ENCODE assay signal across 28 mouse cellular contexts in genomic region chr5:21650736-21651135, GRCm38 (mm10). TPM values are rescaled to one million over a fixed set of nuclear protein-coding genes. Genes with fewer than 3 reads are reported as not detected.
DNase-seq lines count a peak whose midpoint lies in the region; ATAC-seq and TF ChIP-seq lines count a peak whose summit lies in the region.
"Had no signal": no experiment of that assay in that cellular context is flagged by ENCODE, and none has a peak within 500 bp of the region (broad histone marks: within the 10 kb centered on the region; RNA-seq: fewer than 3 reads in every experiment).

No protein-coding gene starts in this region.

- no peak for ATAC-seq in heart, embryonic 11.5 days (replicated peaks; ENCODE audit: insufficient number of reproducible peaks, low FRiP score, low TSS enrichment)
- no peak for ATAC-seq in stomach, postnatal 0 days (ENCODE audit: low FRiP score, low TSS enrichment)
- ATAC-seq in frontal cortex, adult (ENCODE audit: low TSS enrichment) = no peak
- ATAC-seq: activated CD4-positive, CD25-positive, alpha-beta regulatory T cell, adult 4 months; forebrain, embryonic 14.5 days; hindbrain, postnatal 0 days; inflammation-experienced regulatory T-cells, adult 6 months; Patski had no signal

- peaks cover 3% of the 10 kb centered on the region; the same call in 1 of the 2 replicates for H3K4me1 ChIP-seq in heart, embryonic 11.5 days (ENCODE audit: control insufficient read depth, insufficient read depth, low read length)
- H3K4me1 ChIP-seq in CH12.LX (ENCODE audit: control insufficient read depth in 1 of 2, insufficient read depth in 2 of 2) (peaks cover 4 to 28% of the 10 kb centered on the region in 2 experiments), MEL (ENCODE audit: control insufficient read depth in 1 of 2, insufficient read depth in 2 of 2, low read length in 2 of 2) (peaks cover 3 to 10% of the 10 kb centered on the region in 2 experiments; a peak in 3 of 4 replicates)
- no peaks in the 10 kb centered on the region for H3K4me1 ChIP-seq in stomach, postnatal 0 days (replicated peaks; ENCODE audit: control insufficient read depth, insufficient read depth)

- no peak overlapping the region for H3K4me2 ChIP-seq in heart, embryonic 11.5 days
- H3K4me2 ChIP-seq in CH12.LX (ENCODE audit: insufficient read depth, low read depth, poor library complexity, severe bottlenecking) = no peak overlapping the region
- H3K4me2 ChIP-seq in stomach, postnatal 0 days (replicated peaks; ENCODE audit: low read depth) = no peak overlapping the region
- H3K4me2 ChIP-seq: heart, embryonic 13.5 days; hindbrain, embryonic 14.5 days had no signal

- H3K4me3 ChIP-seq in heart, embryonic 11.5 days (ENCODE audit: low read depth, low read length) = no peak overlapping the region
- H3K4me3 ChIP-seq in CH12.LX (replicated peaks in 1 of 3; ENCODE audit: low read depth in 2 of 3, low read length in 2 of 3, poor library complexity in 1 of 3) (no peak overlapping the region), MEL (ENCODE audit: control insufficient read depth in 1 of 2, insufficient read depth in 1 of 2, low read depth in 2 of 2, low read length in 2 of 2) (no peak overlapping the region)
- no peak overlapping the region for H3K4me3 ChIP-seq in stomach, postnatal 0 days (ENCODE audit: low read depth, low read length)
- H3K4me3 ChIP-seq: forebrain, embryonic 10.5 days; heart, embryonic 13.5 days had no signal

- H3K27me3 ChIP-seq in heart, embryonic 11.5 days (ENCODE audit: control insufficient read depth, insufficient read depth, low read length) = no peaks in the 10 kb centered on the region
- H3K27me3 ChIP-seq in CH12.LX (replicated peaks) (no peaks in the 10 kb centered on the region), MEL (ENCODE audit: control insufficient read depth in 1 of 2, insufficient read depth in 2 of 2, low read length in 2 of 2) (no peaks in the 10 kb centered on the region)
- no peaks in the 10 kb centered on the region for H3K27me3 ChIP-seq in stomach, postnatal 0 days (ENCODE audit: control insufficient read depth, insufficient read depth, low read length)
- H3K27me3 ChIP-seq: heart, embryonic 13.5 days; Patski had no signal

- TF ChIP-seq EP300 in CH12.LX (IDR thresholded peaks at IDR 0.05; ENCODE audit: low read length) (no peak), MEL (IDR thresholded peaks at IDR 0.05; ENCODE audit: low read depth in 1 of 2, low read length in 2 of 2) (no peak)
- TF ChIP-seq EP300 in stomach, postnatal 0 days (optimal IDR thresholded peaks at IDR 0.05) = no peak

- H3K9ac ChIP-seq in heart, embryonic 11.5 days (ENCODE audit: low read depth, low read length) = no peak overlapping the region
- H3K9ac ChIP-seq in CH12.LX (ENCODE audit: insufficient read depth, low read depth) (no peak overlapping the region), MEL (ENCODE audit: control insufficient read depth, low read depth, low read length, poor library complexity, severe bottlenecking) (no peak overlapping the region)
- H3K9ac ChIP-seq in stomach, postnatal 0 days (ENCODE audit: low read length) = no peak overlapping the region
- H3K9ac ChIP-seq: heart, embryonic 13.5 days; hindbrain, embryonic 14.5 days had no signal

- peak; percentile 50 for DNase-seq in heart, adult 11 months
- peak; percentile 22 for DNase-seq in CH12.LX (ENCODE audit: extremely low read depth)
- peak; percentile 29 for DNase-seq in MEL (ENCODE audit: low read depth, low spot score)
- peak; percentile 12 for DNase-seq in stomach, postnatal 0 days (ENCODE audit: low spot score)
- DNase-seq in gastrocnemius, adult 8-10 months (ENCODE audit: low spot score in 2 of 2) = no peak
- DNase-seq: adrenal gland, adult 8-10 months; adrenal gland, postnatal 25 days; B cell, adult 2 months; cerebellum, adult 11-12 months; cerebellum, adult 8-10 months; cerebellum, postnatal 10 days; gastrocnemius, postnatal 14 days; heart, adult 18-20 months; heart, postnatal 14 days; heart, postnatal 4 days; kidney, adult 11 months had no signal

- no peaks in the 10 kb centered on the region for H3K9me3 ChIP-seq in heart, embryonic 11.5 days (replicated peaks; ENCODE audit: control insufficient read depth, low read length)
- H3K9me3 ChIP-seq in CH12.LX (replicated peaks; ENCODE audit: low read length) (no peaks in the 10 kb centered on the region), MEL (replicated peaks; ENCODE audit: insufficient read depth, low read length) (no peaks in the 10 kb centered on the region)
- no peaks in the 10 kb centered on the region for H3K9me3 ChIP-seq in stomach, postnatal 0 days (ENCODE audit: control insufficient read depth, low read length)
- H3K9me3 ChIP-seq: forebrain, embryonic 10.5 days; heart, embryonic 13.5 days had no signal

- no peak for TF ChIP-seq POLR2A in CH12.LX (IDR thresholded peaks at IDR 0.05; ENCODE audit: low read depth, low read length)
- no peak for TF ChIP-seq POLR2A in MEL (IDR thresholded peaks at IDR 0.05; ENCODE audit: control insufficient read depth in 1 of 2, insufficient read depth in 1 of 2, low read depth in 1 of 2, low read length in 2 of 2, poor library complexity in 1 of 2)

- no peak overlapping the region for H3K27ac ChIP-seq in heart, embryonic 11.5 days (ENCODE audit: low read depth, low read length)
- no peak overlapping the region for H3K27ac ChIP-seq in CH12.LX (ENCODE audit: insufficient read depth, low read depth)
- no peak overlapping the region for H3K27ac ChIP-seq in MEL (ENCODE audit: control insufficient read depth, low read depth, low read length)
- H3K27ac ChIP-seq in stomach, postnatal 0 days (replicated peaks) = no peak overlapping the region
- H3K27ac ChIP-seq: forebrain, embryonic 10.5 days; heart, embryonic 13.5 days; hindbrain, embryonic 14.5 days; hindbrain, postnatal 0 days had no signal

- no peak for TF ChIP-seq CTCF in CH12.LX (conservative IDR thresholded peaks at IDR 0.05 in 1 of 2, IDR thresholded peaks at IDR 0.05 in 1 of 2; ENCODE audit: low read depth in 2 of 2, low read length in 2 of 2)
- no peak for TF ChIP-seq CTCF in MEL (IDR thresholded peaks at IDR 0.05 in 2 of 3, conservative IDR thresholded peaks at IDR 0.05 in 1 of 3; ENCODE audit: control insufficient read depth in 1 of 3, insufficient read depth in 1 of 3, low read depth in 2 of 3, low read length in 3 of 3, poor library complexity in 1 of 3, severe bottlenecking in 1 of 3)
- no peak for TF ChIP-seq CTCF in stomach, postnatal 0 days (IDR thresholded peaks at IDR 0.05; ENCODE audit: low read depth)

- H3K36me3 ChIP-seq in heart, embryonic 11.5 days (ENCODE audit: control insufficient read depth, insufficient read depth, low read length) = peaks cover 31% of the 10 kb centered on the region
- H3K36me3 ChIP-seq in CH12.LX (replicated peaks in 1 of 2; ENCODE audit: control insufficient read depth in 1 of 2, insufficient read depth in 1 of 2, low read length in 1 of 2) = peaks cover 45 to 59% of the 10 kb centered on the region in 2 experiments
- peaks cover 8 to 13% of the 10 kb centered on the region in 2 experiments for H3K36me3 ChIP-seq in MEL (ENCODE audit: control insufficient read depth in 1 of 2, insufficient read depth in 2 of 2, low read length in 2 of 2)
- H3K36me3 ChIP-seq in stomach, postnatal 0 days (ENCODE audit: control insufficient read depth, insufficient read depth, low read length) = peaks cover 26% of the 10 kb centered on the region

- WGBS in heart, embryonic 11.5 days (ENCODE audit: insufficient replicate concordance) = 74% methylated on average over 2 of the region's 2 CpGs
- WGBS in stomach, postnatal 0 days = 69% methylated on average over 2 of the region's 2 CpGs

- dilution Hi-C loops in CH12.LX (cut with MboI; ENCODE audit: extremely low pct_ligation_motif_present, extremely low pct_unique_long_range_greater_than_20kb, low sequenced_read_pairs) = no loop called here

- TF ChIP-seq RAD21 in CH12.LX (IDR thresholded peaks at IDR 0.05; ENCODE audit: low read depth, low read length) (no peak), MEL (IDR thresholded peaks at IDR 0.05; ENCODE audit: low read depth, low read length) (no peak)

- H3K79me2 ChIP-seq in CH12.LX (replicated peaks; ENCODE audit: control insufficient read depth, extremely low read depth, insufficient read depth, poor library complexity, severe bottlenecking) (no peaks in the 10 kb centered on the region; the same call in 1 of the 2 replicates), MEL (ENCODE audit: control insufficient read depth, insufficient read depth, low read length, poor library complexity) (peaks cover 5% of the 10 kb centered on the region; the same call in 1 of the 2 replicates)

- in situ Hi-C loops in CH12.LX (cut with MboI; ENCODE audit: low pct_ligation_motif_present, low pct_unique_long_range_greater_than_20kb, low sequenced_read_pairs) = no loop called here

RNA-seq across cellular contexts. Expression of gene Armc10, which starts 5.1 kb away (rescaled TPM):
- 26.1 and 30.3 TPM in 2 replicates for polyA plus RNA-seq in heart, embryonic 11.5 days (2014; fragmentation: Nextera tagmentation; extraction: Ambion mirVana)
- 36.5 and 39.1 TPM in 2 replicates for total RNA-seq in CH12.LX (2012; rRNA removed)
- total RNA-seq in CH12.LX (2014; rRNA removed) = 71.9 and 74.7 TPM in 2 replicates
- polyA plus RNA-seq in CH12.LX (2012; ENCODE audit: insufficient read length, low read depth) = 46.0 and 47.3 TPM in 2 replicates
- total RNA-seq in MEL (2012; rRNA removed) = 57.5 and 60.4 TPM in 2 replicates
- 100 to 1,000 TPM in 1 of 2 experiments, 10 to 100 TPM in 1; 52.2 to 152 TPM for polyA plus RNA-seq in MEL (2012; ENCODE audit: insufficient read depth in 1 of 2, insufficient read length in 2 of 2, low read depth in 1 of 2, low replicate concordance in 2 of 2, missing spikeins in 1 of 2)
- polyA plus RNA-seq in stomach, postnatal 0 days (2015; fragmentation: Nextera tagmentation; extraction: Ambion mirVana) = 20.5 and 21.0 TPM in 2 replicates
- 1 to 10 TPM; 3.5 to 4.2 (median 3.9) TPM for total RNA-seq in gastrocnemius, adult 8-10 months (2022)

RNA-seq across cellular contexts. Expression of gene Fbxl13, which starts 5.3 kb away (rescaled TPM):
- 0.06 and 0.20 TPM in 2 replicates for polyA plus RNA-seq in heart, embryonic 11.5 days (2014; fragmentation: Nextera tagmentation; extraction: Ambion mirVana)
- 0.29 and 0.30 TPM in 2 replicates for total RNA-seq in CH12.LX (2012; rRNA removed)
- 0.19 TPM in 1 of 2 replicates, not detected in the other for total RNA-seq in CH12.LX (2014; rRNA removed)
- 0.14 TPM in 1 of 2 replicates, not detected in the other for polyA plus RNA-seq in CH12.LX (2012; ENCODE audit: insufficient read length, low read depth)
- total RNA-seq in MEL (2012; rRNA removed) = 0.13 and 0.23 TPM in 2 replicates
- polyA plus RNA-seq in MEL (2012; ENCODE audit: insufficient read depth in 1 of 2, insufficient read length in 2 of 2, low read depth in 1 of 2, low replicate concordance in 2 of 2, missing spikeins in 1 of 2) = under 1 TPM in 1 of 2 experiments, not detected in 1; 0.13 TPM
- polyA plus RNA-seq in stomach, postnatal 0 days (2015; fragmentation: Nextera tagmentation; extraction: Ambion mirVana) = 0.17 and 0.28 TPM in 2 replicates
- not detected for total RNA-seq in gastrocnemius, adult 8-10 months (2022)
- total RNA-seq: adrenal gland, postnatal 25 days; ES-E14; gastrocnemius, adult 18-20 months; heart, adult 18-20 months had no signal
- polyA plus RNA-seq: activated CD4-positive, CD25-positive, alpha-beta regulatory T cell, adult 4 months had no signal

RNA-seq across cellular contexts. Expression of gene Napepld, which starts 50.5 kb away (rescaled TPM):
- polyA plus RNA-seq in heart, embryonic 11.5 days (2014; fragmentation: Nextera tagmentation; extraction: Ambion mirVana) = 4.2 and 5.2 TPM in 2 replicates
- 1.3 and 1.7 TPM in 2 replicates for total RNA-seq in CH12.LX (2012; rRNA removed)
- 1.5 and 1.6 TPM in 2 replicates for total RNA-seq in CH12.LX (2014; rRNA removed)
- 1.8 TPM in 2 replicates for polyA plus RNA-seq in CH12.LX (2012; ENCODE audit: insufficient read length, low read depth)
- 1.5 and 1.9 TPM in 2 replicates for total RNA-seq in MEL (2012; rRNA removed)
- 1 to 10 TPM in 1 of 2 experiments, not detected in 1; 3.0 TPM for polyA plus RNA-seq in MEL (2012; ENCODE audit: insufficient read depth in 1 of 2, insufficient read length in 2 of 2, low read depth in 1 of 2, low replicate concordance in 2 of 2, missing spikeins in 1 of 2)
- polyA plus RNA-seq in stomach, postnatal 0 days (2015; fragmentation: Nextera tagmentation; extraction: Ambion mirVana) = 3.3 and 3.7 TPM in 2 replicates
- total RNA-seq in gastrocnemius, adult 8-10 months (2022) = 10 to 100 TPM in 2 of 4 experiments, 1 to 10 TPM in 2; 8.3 to 10.4 (median 9.4) TPM

Comparison
In these comparisons a context has a peak if more than half of its experiments do, and no peak if none do; other contexts are left out.
1. DNase-seq: peak in heart, adult 11 months (single experiment), CH12.LX (single experiment), MEL (single experiment) and stomach, postnatal 0 days (single experiment); none in gastrocnemius, adult 8-10 months (0 of 2).